Mouse (Mus musculus) adrenal gland, adult 18-20 months (tissue): ENCODE results near the gene Hnrnpf. TPM values are rescaled to one million over a fixed set of nuclear protein-coding genes. Genes with fewer than 3 reads are reported as not detected.

Experiments used
- DNase-seq, 2 experiments: peaks; one replicate each; pipeline ENCODE4 v3.0.0; 2021 to 2022; ENCODE audit warnings: low spot score in 2 of 2
- total RNA-seq, 2 experiments: library from RNA; stranded (reverse); gene quantifications; 1 replicate in 1 of 2; 2 replicates in 1 of 2; pipeline ENCODE4 v1.2.3; 2021

The Hnrnpf gene
- total RNA-seq, 2 experiments from 2014 or later: 317 to 377 TPM

- DNase-seq: no peak
Observed at GRCm38 (mm10) chr6:117890257-117890656, 9.9 kb upstream of the Hnrnpf start.

DNA sequence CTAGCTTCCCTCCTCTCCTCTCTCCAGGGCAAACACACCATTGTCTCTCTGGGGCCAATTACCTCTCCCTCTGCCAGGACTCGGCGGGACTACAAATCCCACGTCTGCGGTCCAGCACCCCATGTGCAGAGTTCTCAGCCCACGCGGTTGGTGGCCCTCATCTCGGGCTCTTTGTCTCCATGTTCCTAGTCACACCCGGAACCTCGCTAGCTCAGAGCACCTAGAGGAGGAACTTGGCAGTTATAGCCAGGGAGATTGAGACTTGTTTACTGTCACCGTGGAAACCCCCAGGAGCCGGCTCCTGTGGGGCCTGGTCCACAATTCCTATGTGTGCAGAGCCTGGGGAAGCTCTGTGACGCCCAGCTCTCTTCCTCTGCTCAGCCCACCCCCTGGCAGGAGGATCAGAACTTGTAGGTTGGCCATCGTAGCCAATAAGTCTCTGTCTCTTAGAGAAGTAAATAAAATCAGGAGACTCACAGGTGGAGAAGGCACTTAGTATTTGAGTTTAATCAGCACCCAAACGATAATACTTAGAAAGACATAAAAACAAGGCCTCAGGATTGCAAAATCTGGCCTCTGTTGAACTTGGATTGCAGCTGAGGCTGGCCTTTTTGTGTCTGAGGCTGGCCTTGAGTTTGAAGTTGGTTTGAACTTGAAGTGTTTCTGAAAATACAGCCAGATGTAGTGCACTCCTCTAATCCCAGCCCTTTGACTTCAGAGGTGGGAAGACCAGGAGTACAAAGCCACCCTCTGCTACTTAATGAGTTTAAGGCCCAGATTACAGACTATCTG is 8.6 kb upstream of the Hnrnpf start:
- no peak for DNase-seq

DNA sequence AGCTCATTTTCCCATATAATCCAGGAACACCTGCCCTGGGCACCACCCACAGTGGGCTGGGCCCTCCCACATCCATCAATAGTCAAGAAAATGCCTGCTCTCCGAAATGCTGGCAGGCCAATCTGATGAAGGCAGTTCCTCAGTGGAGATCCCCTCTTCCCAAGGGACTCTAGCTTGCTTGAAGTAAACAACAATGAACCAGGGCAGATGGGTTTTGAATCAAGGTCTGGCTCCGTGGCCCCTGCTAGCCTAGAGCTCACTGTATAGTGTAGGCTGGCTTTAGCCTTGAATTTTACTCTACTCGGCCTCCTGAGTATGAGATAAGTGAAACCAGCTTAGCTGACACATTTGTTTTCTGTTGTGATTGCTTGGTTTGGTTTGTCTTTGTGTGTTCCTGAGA is 7.7 kb upstream of the Hnrnpf start:
- no peak for DNase-seq

GRCm38 (mm10) chr6:117893435-117893834 is 6.7 kb upstream of the Hnrnpf start:
- no peak for DNase-seq

DNA sequence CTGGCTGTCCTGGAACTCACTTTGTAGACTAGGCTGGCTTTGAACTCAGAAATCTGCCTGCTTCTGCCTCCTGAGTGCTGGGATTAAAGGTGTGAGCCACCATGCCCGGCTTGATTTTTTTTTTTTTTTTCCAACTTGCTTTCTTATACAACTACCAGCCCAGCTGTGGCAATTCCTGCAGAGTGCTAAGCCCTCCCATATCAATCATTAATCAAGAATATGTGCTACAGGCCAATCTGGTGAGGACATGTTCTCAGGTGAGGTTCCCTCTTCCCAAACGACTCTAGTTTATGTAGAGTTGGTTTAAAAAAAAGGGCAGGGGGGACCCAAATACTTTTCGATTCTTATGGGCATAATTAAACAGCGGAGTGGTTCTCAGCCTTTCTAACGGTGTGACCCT is 2.3 kb upstream of the Hnrnpf start:
- DNase-seq: no peak

GRCm38 (mm10) chr6:117901510-117902402 is 1.6 kb downstream of the Hnrnpf start:
- no peak for DNase-seq

DNA sequence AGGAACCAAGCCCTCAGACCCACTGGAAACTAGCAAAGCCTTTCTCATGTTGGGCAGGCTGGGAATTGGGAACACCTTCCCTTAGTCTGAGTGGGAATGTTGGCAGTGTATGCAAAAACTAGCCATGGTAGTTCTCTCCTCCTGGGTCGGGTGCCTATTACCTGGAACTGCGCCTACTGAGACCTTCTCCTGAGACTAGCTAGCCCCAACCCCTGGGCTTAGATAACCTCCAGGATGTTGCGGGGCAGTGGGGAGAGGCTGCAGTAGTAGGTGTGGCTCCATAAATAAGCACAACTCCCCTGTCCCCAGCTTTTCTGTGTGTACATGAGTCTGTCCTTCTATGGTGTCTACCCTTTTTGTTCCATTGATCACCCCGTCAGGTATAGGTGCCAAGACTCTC is 2.4 kb downstream of the Hnrnpf start:
- no peak for DNase-seq

DNA sequence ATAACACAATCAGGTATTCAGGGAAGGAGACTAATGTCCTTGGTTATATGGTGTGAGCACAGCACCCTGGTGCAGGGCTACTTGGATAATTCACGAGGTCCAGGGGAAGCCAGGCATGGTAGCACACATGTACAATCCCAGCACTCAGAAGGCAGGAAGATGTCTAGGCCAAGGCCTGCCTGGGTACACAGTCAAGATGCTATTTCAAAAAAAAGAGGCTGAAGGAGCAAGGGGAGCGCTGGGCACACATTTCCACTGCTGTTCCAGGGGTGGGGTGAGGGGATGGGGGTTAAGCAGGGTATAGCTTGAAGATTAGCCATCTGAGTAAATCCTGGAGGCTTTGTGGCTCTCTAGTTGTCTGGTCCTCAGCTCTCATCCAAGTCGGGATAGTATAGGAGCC is 3.7 kb downstream of the Hnrnpf start:
- no peak for DNase-seq

GRCm38 (mm10) chr6:117905260-117905930 is 5.3 kb downstream of the Hnrnpf start:
- no peak for DNase-seq

GRCm38 (mm10) chr6:117906015-117906531 is 5.9 kb downstream of the Hnrnpf start:
- peak; percentile 41 to 69 for DNase-seq

- peak; percentile 90 to 92 for DNase-seq
Observed at GRCm38 (mm10) chr6:117906590-117907271, 6.6 kb downstream of the Hnrnpf start.

DNA sequence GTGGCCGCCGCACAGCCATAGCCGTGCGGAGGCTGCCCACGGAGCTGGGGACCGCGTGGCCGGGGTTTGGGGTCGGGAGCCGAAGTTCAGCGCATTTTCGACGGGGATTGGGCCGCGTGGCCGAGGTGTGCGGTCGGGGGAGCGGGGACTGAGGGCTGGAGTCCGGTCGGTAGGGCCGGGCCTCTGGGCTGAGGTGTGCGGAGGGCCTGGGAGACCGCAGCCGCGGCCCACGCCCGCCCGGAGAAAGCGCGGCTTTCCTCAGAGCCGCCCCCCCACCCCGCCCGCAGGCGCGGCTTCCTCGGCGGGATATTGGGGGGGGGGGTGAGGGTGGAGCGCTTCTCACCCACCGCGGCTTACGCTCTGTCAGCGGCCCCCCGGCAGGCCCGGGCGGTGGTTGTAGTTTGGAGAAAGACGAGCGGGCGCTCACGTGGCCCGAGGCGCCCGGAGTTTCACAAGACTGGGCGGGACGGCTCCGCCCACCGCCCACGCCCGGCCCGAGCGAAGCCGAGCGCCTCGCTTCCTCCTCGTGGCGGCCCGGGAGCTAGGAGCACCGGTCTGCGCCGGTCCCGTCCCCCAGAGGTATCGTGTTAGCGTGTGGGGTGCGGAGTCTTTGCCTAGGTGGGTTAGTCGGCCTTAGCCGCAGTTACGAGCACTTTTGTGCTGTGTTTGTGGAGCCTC is 7.3 kb downstream of the Hnrnpf start:
- DNase-seq: peak; percentile 85 to 89

DNA sequence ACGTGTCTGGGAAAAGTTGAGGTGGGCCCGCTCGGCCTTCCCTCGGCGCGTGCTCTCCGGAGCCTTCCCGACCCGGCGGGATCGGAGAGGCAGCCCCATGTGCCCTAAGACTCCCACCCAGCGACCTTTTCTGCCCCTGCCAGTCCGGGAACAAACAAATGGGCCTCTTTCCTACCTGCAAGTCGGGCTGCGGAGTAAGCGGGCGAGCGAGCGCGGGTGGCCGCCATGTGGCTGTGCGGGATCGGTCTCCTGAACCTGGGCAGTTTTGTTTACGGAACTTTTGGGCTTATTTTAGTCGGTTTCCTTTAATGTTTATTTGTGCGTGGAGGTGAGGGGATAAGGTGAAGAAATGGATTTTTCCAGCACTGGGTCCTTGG is 7.8 kb downstream of the Hnrnpf start:
- no peak for DNase-seq

GRCm38 (mm10) chr6:117908424-117908900 is 8.3 kb downstream of the Hnrnpf start:
- DNase-seq: no peak

DNA sequence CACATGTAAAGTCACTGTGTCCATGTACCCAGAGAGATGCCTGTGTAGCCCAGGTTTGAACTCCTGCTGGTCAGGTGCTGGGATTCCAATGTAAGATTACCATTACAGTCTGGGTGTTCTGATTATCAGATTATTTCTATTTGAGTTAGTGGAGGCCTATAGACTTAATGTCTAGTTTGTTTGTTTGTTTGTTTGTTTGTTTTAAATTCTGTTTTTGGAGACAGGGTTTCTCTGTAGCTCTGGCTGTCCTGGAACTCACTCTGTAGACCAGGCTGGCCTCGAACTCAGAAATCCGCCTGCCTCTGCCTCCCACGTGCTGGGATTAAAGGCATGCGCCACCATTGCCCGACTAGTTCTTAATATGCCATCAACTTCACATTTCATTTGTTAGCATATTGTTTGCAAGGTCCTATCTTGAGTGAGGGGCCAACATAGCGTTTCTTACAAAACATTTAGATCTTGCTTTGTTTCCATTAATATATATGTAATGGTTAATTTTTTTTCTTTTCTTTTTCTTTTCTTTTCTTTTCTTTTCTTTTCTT is 10.1 kb downstream of the Hnrnpf start:
- DNase-seq: no peak

DNA sequence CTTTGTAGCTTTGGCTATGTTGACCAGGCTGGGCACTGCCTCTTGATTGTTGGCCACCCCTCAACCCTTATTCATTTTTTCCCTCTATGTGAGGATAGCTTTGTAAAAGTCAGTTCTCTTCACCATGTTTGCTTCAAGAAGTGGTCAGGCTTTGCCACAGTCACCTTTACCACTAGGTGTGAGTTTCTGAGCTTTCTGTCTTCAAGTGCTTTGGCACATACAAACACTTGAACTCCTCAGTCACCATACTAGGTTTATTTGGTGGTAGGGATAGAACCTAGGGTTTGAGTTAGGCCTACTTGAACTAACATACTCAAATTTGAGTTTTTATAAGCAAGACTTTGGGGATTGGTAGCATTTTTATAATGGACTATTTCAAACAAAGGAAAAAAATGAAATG is 14.4 kb downstream of the Hnrnpf start:
- DNase-seq: no peak

GRCm38 (mm10) chr6:117916205-117916736 is 16.1 kb downstream of the Hnrnpf start:
- no peak for DNase-seq

DNA sequence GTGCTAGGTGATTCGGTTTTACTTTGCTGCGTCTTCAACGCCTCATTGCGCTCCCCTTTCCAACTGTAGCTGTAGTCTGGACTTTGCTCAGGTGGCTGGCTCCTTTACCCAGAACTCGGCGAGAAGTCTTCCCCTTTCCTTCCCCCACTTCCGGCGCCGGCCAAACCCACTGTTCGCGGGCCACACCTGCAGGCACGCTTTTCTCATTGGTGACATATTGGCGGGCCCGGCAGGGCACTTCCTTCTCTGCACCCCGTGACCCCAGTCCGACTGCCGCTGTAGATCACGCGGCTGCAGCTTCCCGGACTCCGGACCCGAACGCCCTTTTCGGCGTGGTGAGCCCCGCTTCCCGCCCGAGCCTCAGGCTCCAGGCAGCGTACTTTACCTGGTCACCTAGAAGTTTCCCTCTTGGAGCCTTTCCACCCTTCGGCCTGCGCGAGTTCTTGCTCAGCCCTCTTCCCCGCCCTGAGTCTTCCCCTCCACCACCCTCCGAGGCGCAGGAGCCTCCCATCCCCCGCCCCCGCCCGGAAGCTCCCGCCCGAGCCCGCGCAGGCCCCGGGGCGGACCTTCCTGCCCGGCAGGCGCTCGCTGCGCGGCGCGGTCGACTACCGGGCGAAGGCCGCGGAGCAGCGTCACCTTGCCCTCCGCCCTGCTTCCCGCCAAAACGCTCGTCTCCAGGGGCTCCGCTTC is 16.8 kb downstream of the Hnrnpf start:
- peak; percentile 71 to 74 for DNase-seq

DNA sequence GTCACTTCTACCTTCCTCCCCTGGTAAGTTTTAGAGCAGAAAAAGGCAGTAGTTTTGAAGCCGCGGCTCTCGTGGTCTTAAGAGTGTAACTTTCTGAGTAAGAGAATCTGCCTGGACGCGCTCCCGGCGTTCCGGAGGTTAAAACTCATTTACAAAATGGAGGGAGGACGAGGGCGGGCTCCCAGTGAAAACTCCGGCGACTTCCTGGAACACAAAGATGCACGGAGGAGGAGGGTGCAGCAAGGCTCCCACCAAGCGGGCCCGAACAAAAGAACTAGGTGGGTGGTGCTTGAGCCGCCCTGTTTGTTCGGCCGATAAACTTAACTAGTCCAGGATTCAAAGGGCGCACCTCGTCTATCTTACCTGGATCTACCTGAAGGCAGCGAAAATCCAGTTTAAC is 17.5 kb downstream of the Hnrnpf start:
- peak; percentile 46 to 48 for DNase-seq
